ENCODE assay signal across 13 mouse cellular contexts in the genomic region with DNA sequence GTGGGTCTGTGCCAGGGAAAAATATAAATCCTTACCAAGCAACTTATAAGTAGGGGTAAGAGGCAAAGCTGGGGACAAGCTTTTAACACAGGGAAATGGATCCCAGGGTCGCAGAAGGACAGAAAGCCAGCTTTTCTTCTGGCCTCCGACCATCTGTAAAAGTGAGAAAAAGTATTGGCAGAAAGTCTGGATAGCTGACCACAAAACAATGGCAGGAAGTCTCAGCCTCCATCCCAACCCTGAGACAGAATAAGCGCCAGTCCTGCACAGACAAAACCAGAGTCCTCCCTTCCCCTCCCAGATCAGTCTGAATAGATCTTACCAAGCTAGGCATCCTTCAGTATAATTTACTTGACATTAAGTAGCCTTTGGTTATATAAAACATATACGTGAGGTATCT. TPM values are rescaled to one million over a fixed set of nuclear protein-coding genes. Genes with fewer than 3 reads are reported as not detected.
DNase-seq lines count a peak whose midpoint lies in the region; ATAC-seq lines count a peak whose summit lies in the region.
"Had no signal": no experiment of that assay in that cellular context is flagged by ENCODE, and none has a peak within 500 bp of the region (broad histone marks: within the 10 kb centered on the region; RNA-seq: fewer than 3 reads in every experiment).

No protein-coding gene starts in this region.

- H3K4me1 ChIP-seq in kidney, embryonic 14.5 days (ENCODE audit: control insufficient read depth, insufficient read depth, low read length): no peaks in the 10 kb centered on the region
- peaks cover 21% of the 10 kb centered on the region for H3K4me1 ChIP-seq in heart, embryonic 13.5 days
- H3K4me1 ChIP-seq in kidney, embryonic 15.5 days: no peaks in the 10 kb centered on the region
- H3K4me1 ChIP-seq: embryonic facial prominence, embryonic 12.5 days had no signal

- ATAC-seq in kidney, embryonic 14.5 days (ENCODE audit: low FRiP score, low TSS enrichment): no peak
- no peak for ATAC-seq in heart, embryonic 13.5 days (ENCODE audit: extremely low read depth, insufficient number of reproducible peaks, low FRiP score, low TSS enrichment)
- no peak for ATAC-seq in kidney, embryonic 15.5 days (replicated peaks; ENCODE audit: low FRiP score)

- no peaks in the 10 kb centered on the region for H3K27me3 ChIP-seq in kidney, embryonic 14.5 days (ENCODE audit: control insufficient read depth, insufficient read depth, low read length)
- H3K27me3 ChIP-seq in heart, embryonic 13.5 days (replicated peaks): no peaks in the 10 kb centered on the region
- no peaks in the 10 kb centered on the region for H3K27me3 ChIP-seq in kidney, embryonic 15.5 days
- H3K27me3 ChIP-seq: embryonic facial prominence, embryonic 12.5 days had no signal

- no peak overlapping the region for H3K27ac ChIP-seq in kidney, embryonic 14.5 days (ENCODE audit: low read depth, low read length)
- peak overlapping the region; percentile 84 for H3K27ac ChIP-seq in heart, embryonic 13.5 days (replicated peaks)
- peak overlapping the region; percentile 77; the same call in 1 of the 2 replicates for H3K27ac ChIP-seq in kidney, embryonic 15.5 days
- H3K27ac ChIP-seq: embryonic facial prominence, embryonic 12.5 days had no signal

- WGBS in kidney, embryonic 14.5 days: 72% methylated on average over 4 of the region's 4 CpGs
- 59% methylated on average over 4 of the region's 4 CpGs for WGBS in heart, embryonic 13.5 days
- 78% methylated on average over 4 of the region's 4 CpGs for WGBS in kidney, embryonic 15.5 days

- H3K36me3 ChIP-seq in kidney, embryonic 14.5 days (ENCODE audit: control insufficient read depth, insufficient read depth, low read length): no peaks in the 10 kb centered on the region
- no peaks in the 10 kb centered on the region for H3K36me3 ChIP-seq in heart, embryonic 13.5 days
- H3K36me3 ChIP-seq in kidney, embryonic 15.5 days: no peaks in the 10 kb centered on the region
- H3K36me3 ChIP-seq: embryonic facial prominence, embryonic 12.5 days had no signal

- no peak overlapping the region for H3K9ac ChIP-seq in kidney, embryonic 14.5 days (ENCODE audit: low read depth, low read length)
- no peak overlapping the region for H3K9ac ChIP-seq in heart, embryonic 13.5 days
- no peak overlapping the region for H3K9ac ChIP-seq in kidney, embryonic 15.5 days
- H3K9ac ChIP-seq: embryonic facial prominence, embryonic 12.5 days had no signal

- no peak overlapping the region for H3K4me3 ChIP-seq in kidney, embryonic 14.5 days (ENCODE audit: low read length)
- no peak overlapping the region for H3K4me3 ChIP-seq in heart, embryonic 13.5 days
- H3K4me3 ChIP-seq in kidney, embryonic 15.5 days (replicated peaks): no peak overlapping the region
- H3K4me3 ChIP-seq: embryonic facial prominence, embryonic 12.5 days had no signal

- peak; percentile 34 for DNase-seq in kidney, adult 11 months
- peak; percentile 58 for DNase-seq in lung, postnatal 36 days
- no peak for DNase-seq in cerebellum, adult 11-12 months
- no peak for DNase-seq in retina, embryonic 14.5 days (ENCODE audit: low spot score)
- no peak for DNase-seq in adrenal gland, adult 18-20 months (ENCODE audit: low spot score in 2 of 2)
- DNase-seq: cerebellum, adult 9-10 months; left cerebral cortex, postnatal 4 days; retina, postnatal 1 day had no signal

- no peak overlapping the region for H3K4me2 ChIP-seq in kidney, embryonic 14.5 days (replicated peaks; ENCODE audit: low read depth, low read length)
- no peak overlapping the region for H3K4me2 ChIP-seq in heart, embryonic 13.5 days
- no peak overlapping the region for H3K4me2 ChIP-seq in kidney, embryonic 15.5 days
- H3K4me2 ChIP-seq: embryonic facial prominence, embryonic 12.5 days had no signal

- no peaks in the 10 kb centered on the region for H3K9me3 ChIP-seq in kidney, embryonic 14.5 days (ENCODE audit: control insufficient read depth, low read length)
- H3K9me3 ChIP-seq in heart, embryonic 13.5 days: no peaks in the 10 kb centered on the region
- H3K9me3 ChIP-seq in kidney, embryonic 15.5 days (replicated peaks): no peaks in the 10 kb centered on the region
- H3K9me3 ChIP-seq: embryonic facial prominence, embryonic 12.5 days had no signal

RNA-seq across cellular contexts. Expression of gene Myct1, which starts 1.6 kb away (rescaled TPM):
- 6.1 and 6.6 TPM in 2 replicates for polyA plus RNA-seq in kidney, embryonic 14.5 days (2014; fragmentation: Nextera tagmentation; extraction: Ambion mirVana)
- 5.2 and 5.5 TPM in 2 replicates for polyA plus RNA-seq in heart, embryonic 13.5 days (2015; fragmentation: Nextera tagmentation; extraction: Ambion mirVana)
- 9.0 and 10.7 TPM in 2 replicates for polyA plus RNA-seq in kidney, embryonic 15.5 days (2015; fragmentation: Nextera tagmentation; extraction: Ambion mirVana)
- 1 to 10 TPM; 2.9 TPM for total RNA-seq in adrenal gland, adult 18-20 months (2021)

RNA-seq across cellular contexts. Expression of gene Syne1, which starts 40.7 kb away (rescaled TPM):
- 3.6 and 5.8 TPM in 2 replicates for polyA plus RNA-seq in kidney, embryonic 14.5 days (2014; fragmentation: Nextera tagmentation; extraction: Ambion mirVana)
- 14.6 and 17.6 TPM in 2 replicates for polyA plus RNA-seq in heart, embryonic 13.5 days (2015; fragmentation: Nextera tagmentation; extraction: Ambion mirVana)
- polyA plus RNA-seq in kidney, embryonic 15.5 days (2015; fragmentation: Nextera tagmentation; extraction: Ambion mirVana): 4.2 and 5.6 TPM in 2 replicates
- total RNA-seq in adrenal gland, adult 18-20 months (2021): 10 to 100 TPM; 17.9 to 23.0 TPM

RNA-seq across cellular contexts. Expression of gene Vip, which starts 47.0 kb away (rescaled TPM):
- 0.91 and 1.2 TPM in 2 replicates for polyA plus RNA-seq in kidney, embryonic 14.5 days (2014; fragmentation: Nextera tagmentation; extraction: Ambion mirVana)
- polyA plus RNA-seq in heart, embryonic 13.5 days (2015; fragmentation: Nextera tagmentation; extraction: Ambion mirVana): not detected in 2 replicates
- polyA plus RNA-seq in kidney, embryonic 15.5 days (2015; fragmentation: Nextera tagmentation; extraction: Ambion mirVana): 2.6 and 3.5 TPM in 2 replicates
- not detected for total RNA-seq in adrenal gland, adult 18-20 months (2021)
- total RNA-seq: megakaryocyte progenitor cell, adult 5-6 weeks had no signal

Comparison
In these comparisons a context has a peak if more than half of its experiments do, and no peak if none do; other contexts are left out.
1. DNase-seq: peak in kidney, adult 11 months (single experiment) and lung, postnatal 36 days (single experiment); none in cerebellum, adult 11-12 months (single experiment), retina, embryonic 14.5 days (single experiment) and adrenal gland, adult 18-20 months (0 of 2).